Mouse (Mus musculus) neural tube, embryonic 14.5 days (tissue): ENCODE measurements around the gene Fbn1. TPM values are rescaled to one million over a fixed set of nuclear protein-coding genes. Genes with fewer than 3 reads are reported as not detected.

Experiments
- ATAC-seq: fragments of 200-750 bp; cut with Nextera tagmentation; 2 replicates; pipeline ENCODE4 v1.8.0; 2017; ENCODE audit warnings: low read depth, mild to moderate bottlenecking, moderate TSS enrichment, moderate library complexity
- H3K27ac ChIP-seq: fragments of 300-500 bp; sonication (generic); 2 replicates; pipeline ENCODE4 v1.5.1; 2014; ENCODE audit warnings: low read depth, mild to moderate bottlenecking, control low read depth, low read length, moderate library complexity, mixed read lengths
- H3K27me3 ChIP-seq: fragments of 300-500 bp; sonication (generic); 2 replicates; pipeline ENCODE4 v1.6.1; 2014; ENCODE audit warnings: low read length; ENCODE audit not compliant: control insufficient read depth, insufficient read depth
- H3K36me3 ChIP-seq: fragments of 300-500 bp; sonication (generic); 2 replicates; pipeline ENCODE4 v1.6.1; 2014; ENCODE audit warnings: low read length, mixed read lengths; ENCODE audit not compliant: control insufficient read depth, insufficient read depth
- H3K4me1 ChIP-seq: fragments of 300-500 bp; sonication (generic); 2 replicates; pipeline ENCODE4 v1.6.1; 2014; ENCODE audit warnings: low read length; ENCODE audit not compliant: control insufficient read depth, insufficient read depth
- H3K4me2 ChIP-seq: fragments of 300-500 bp; sonication (generic); 2 replicates; pipeline ENCODE4 v1.6.1; 2014; ENCODE audit warnings: mild to moderate bottlenecking, low read depth, low read length, control low read depth
- H3K4me3 ChIP-seq: fragments of 300-500 bp; sonication (generic); 2 replicates; pipeline ENCODE4 v1.5.1; 2014; ENCODE audit warnings: low read depth, low read length, control low read depth, mixed read lengths
- H3K9ac ChIP-seq: fragments of 300-500 bp; sonication (generic); replicated peaks from 2 replicates; pipeline ENCODE4 v1.6.1; 2014; ENCODE audit warnings: low read depth, mild to moderate bottlenecking, control low read depth, low read length, mixed read lengths
- H3K9me3 ChIP-seq: fragments of 300-500 bp; sonication (generic); 2 replicates; pipeline ENCODE4 v1.6.1; 2016; ENCODE audit warnings: low read length; ENCODE audit not compliant: control insufficient read depth
- WGBS: fragments of 180-500 bp; shearing (Covaris S2); extraction: QIAGEN DNeasy Blood & Tissue Kit; methylation state at CpG from one replicate; pipeline ENCODE4 v1.1.7; 2014; 5-methylcytosine and 5-hydroxymethylcytosine counted together
- polyA plus RNA-seq: library from polyadenylated mRNA; unstranded; fragments of >200 nt; fragmentation: Nextera tagmentation; extraction: Ambion mirVana; gene quantifications from 2 replicates; pipeline ENCODE4 v1.2.1, GENCODE M21; 2014

Fbn1 gene
- polyA plus RNA-seq, 1 experiment from 2014 or later = 1.8 TPM

GRCm38 (mm10) chr2:125452369-125453097 lies 55.3 kb downstream of the Fbn1 start:
- H3K4me3 ChIP-seq = no peak overlapping the region
- no peak for ATAC-seq
- H3K27me3 ChIP-seq = no peaks in the 10 kb centered on the region
- H3K4me2 ChIP-seq = no peak overlapping the region
- no peak overlapping the region for H3K9ac ChIP-seq
- H3K36me3 ChIP-seq = no peaks in the 10 kb centered on the region
- 53% methylated on average over 6 of the region's 6 CpGs for WGBS
- H3K9me3 ChIP-seq = no peaks in the 10 kb centered on the region
- no peak overlapping the region for H3K27ac ChIP-seq
- no peaks in the 10 kb centered on the region for H3K4me1 ChIP-seq

- 77% methylated on average over 8 of the region's 8 CpGs for WGBS
- H3K36me3 ChIP-seq = no peaks in the 10 kb centered on the region
- H3K27ac ChIP-seq = no peak overlapping the region
- no peaks in the 10 kb centered on the region for H3K4me1 ChIP-seq
- H3K9ac ChIP-seq = no peak overlapping the region
- H3K27me3 ChIP-seq = no peaks in the 10 kb centered on the region
- H3K9me3 ChIP-seq = no peaks in the 10 kb centered on the region
- no peak overlapping the region for H3K4me2 ChIP-seq
- no peak for ATAC-seq
- H3K4me3 ChIP-seq = no peak overlapping the region
These were observed 58.4 kb downstream of the Fbn1 start for GRCm38 (mm10) chr2:125449361-125449760.

GRCm38 (mm10) chr2:125448881-125449280 lies 58.9 kb downstream of the Fbn1 start:
- H3K4me1 ChIP-seq = no peaks in the 10 kb centered on the region
- no peaks in the 10 kb centered on the region for H3K36me3 ChIP-seq
- no peaks in the 10 kb centered on the region for H3K9me3 ChIP-seq
- WGBS = 72% methylated on average over 6 of the region's 6 CpGs
- ATAC-seq = no peak
- H3K27ac ChIP-seq = no peak overlapping the region
- no peak overlapping the region for H3K9ac ChIP-seq
- no peak overlapping the region for H3K4me2 ChIP-seq
- no peak overlapping the region for H3K4me3 ChIP-seq
- H3K27me3 ChIP-seq = no peaks in the 10 kb centered on the region

- no peak for ATAC-seq
- no peaks in the 10 kb centered on the region for H3K27me3 ChIP-seq
- H3K4me1 ChIP-seq = no peaks in the 10 kb centered on the region
- no peaks in the 10 kb centered on the region for H3K36me3 ChIP-seq
- H3K4me2 ChIP-seq = no peak overlapping the region
- no peaks in the 10 kb centered on the region for H3K9me3 ChIP-seq
- no peak overlapping the region for H3K9ac ChIP-seq
- no peak overlapping the region for H3K27ac ChIP-seq
- WGBS = 87% methylated on average over 9 of the region's 9 CpGs
- H3K4me3 ChIP-seq = no peak overlapping the region
These were observed 60.4 kb downstream of the Fbn1 start for GRCm38 (mm10) chr2:125447274-125447898.

- no peak overlapping the region for H3K9ac ChIP-seq
- H3K9me3 ChIP-seq = no peaks in the 10 kb centered on the region
- WGBS = 66% methylated on average over 8 of the region's 8 CpGs
These were observed 69.4 kb downstream of the Fbn1 start for GRCm38 (mm10) chr2:125438381-125438780.

GRCm38 (mm10) chr2:125436240-125436639 lies 71.6 kb downstream of the Fbn1 start:
- Histone ChIP-seq H3K9ac (no peak overlapping the region), H3K27ac (no peak overlapping the region), H3K9me3 (no peaks in the 10 kb centered on the region), H3K36me3 (no peaks in the 10 kb centered on the region), H3K4me2 (no peak overlapping the region), H3K4me1 (no peaks in the 10 kb centered on the region), H3K4me3 (no peak overlapping the region), H3K27me3 (no peaks in the 10 kb centered on the region)
- no peak for ATAC-seq
- WGBS = 76% methylated on average over 7 of the region's 7 CpGs

More at GRCm38 (mm10) chr2:125438381-125438780, 69.4 kb downstream of the Fbn1 start:
- no peak for ATAC-seq
- Histone ChIP-seq H3K36me3 (no peaks in the 10 kb centered on the region), H3K4me2 (no peak overlapping the region), H3K27ac (no peak overlapping the region), H3K27me3 (no peaks in the 10 kb centered on the region), H3K4me3 (no peak overlapping the region), H3K4me1 (no peaks in the 10 kb centered on the region)

- Histone ChIP-seq H3K4me1 (no peaks in the 10 kb centered on the region), H3K9ac (no peak overlapping the region), H3K27ac (no peak overlapping the region), H3K4me3 (no peak overlapping the region), H3K27me3 (no peaks in the 10 kb centered on the region), H3K9me3 (no peaks in the 10 kb centered on the region), H3K36me3 (no peaks in the 10 kb centered on the region), H3K4me2 (no peak overlapping the region)
- 92% methylated on average over 6 of the region's 6 CpGs for WGBS
- no peak for ATAC-seq
These were observed 74.3 kb downstream of the Fbn1 start for GRCm38 (mm10) chr2:125433524-125433923.

- H3K4me2 ChIP-seq = no peak overlapping the region
- 66% methylated on average over 6 of the region's 6 CpGs for WGBS
These were observed 76.3 kb downstream of the Fbn1 start for GRCm38 (mm10) chr2:125431491-125431890.

GRCm38 (mm10) chr2:125428811-125429438 lies 78.9 kb downstream of the Fbn1 start:
- ATAC-seq = no peak
- WGBS = 81% methylated on average over 10 of the region's 10 CpGs
- Histone ChIP-seq H3K9me3 (no peaks in the 10 kb centered on the region), H3K4me1 (no peaks in the 10 kb centered on the region), H3K4me3 (no peak overlapping the region), H3K36me3 (no peaks in the 10 kb centered on the region), H3K9ac (no peak overlapping the region), H3K27ac (no peak overlapping the region), H3K27me3 (no peaks in the 10 kb centered on the region), H3K4me2 (no peak overlapping the region)

More at GRCm38 (mm10) chr2:125431491-125431890, 76.3 kb downstream of the Fbn1 start:
- Histone ChIP-seq H3K27me3 (no peaks in the 10 kb centered on the region), H3K36me3 (no peaks in the 10 kb centered on the region), H3K9ac (no peak overlapping the region), H3K4me1 (no peaks in the 10 kb centered on the region), H3K27ac (no peak overlapping the region), H3K9me3 (no peaks in the 10 kb centered on the region), H3K4me3 (no peak overlapping the region)
- no peak for ATAC-seq
